ENCODE assay signal across 17 mouse cellular contexts in the genomic region with DNA sequence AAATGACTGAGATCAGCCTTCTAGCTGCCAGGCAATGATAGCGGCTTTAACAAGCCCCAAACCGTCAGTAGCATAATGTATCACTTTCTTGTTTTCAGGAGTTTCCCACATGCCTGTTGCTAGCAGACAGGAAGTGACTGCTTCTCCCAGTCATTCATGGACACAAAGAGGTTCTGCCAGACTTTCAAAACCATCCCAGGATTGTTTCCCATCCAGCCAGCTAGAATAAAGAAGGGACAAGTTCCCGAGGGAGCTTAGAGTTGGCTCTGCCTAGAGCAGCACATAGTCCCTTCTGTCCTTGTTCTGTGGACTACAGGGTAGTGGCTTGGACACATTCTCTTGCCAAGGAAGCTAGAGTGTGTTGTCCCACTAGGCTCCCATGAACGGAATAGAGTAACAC.
DNase-seq lines count a peak whose midpoint lies in the region; ATAC-seq lines count a peak whose summit lies in the region.
"Had no signal": no experiment of that assay in that cellular context is flagged by ENCODE, and none has a peak within 500 bp of the region (broad histone marks: within the 10 kb centered on the region; RNA-seq: fewer than 3 reads in every experiment).

No protein-coding gene starts in this region.

- no peak overlapping the region for H3K4me3 ChIP-seq in heart, embryonic 12.5 days
- H3K4me3 ChIP-seq in midbrain, embryonic 10.5 days, result no peak overlapping the region
- no peak overlapping the region for H3K4me3 ChIP-seq in midbrain, embryonic 11.5 days (ENCODE audit: low read depth, low read length)
- H3K4me3 ChIP-seq: hindbrain, embryonic 12.5 days had no signal

- no peaks in the 10 kb centered on the region for H3K9me3 ChIP-seq in heart, embryonic 12.5 days (replicated peaks)
- no peaks in the 10 kb centered on the region for H3K9me3 ChIP-seq in midbrain, embryonic 10.5 days (replicated peaks)
- H3K9me3 ChIP-seq in midbrain, embryonic 11.5 days (ENCODE audit: control insufficient read depth, low read length), result no peaks in the 10 kb centered on the region
- H3K9me3 ChIP-seq: hindbrain, embryonic 12.5 days had no signal

- ATAC-seq in heart, embryonic 12.5 days (ENCODE audit: insufficient number of reproducible peaks, low FRiP score), result no peak
- ATAC-seq in midbrain, embryonic 11.5 days (ENCODE audit: low FRiP score), result no peak
- no peak for ATAC-seq in megakaryocyte progenitor cell, adult 5-6 weeks (replicated peaks; ENCODE audit: poor library complexity)
- ATAC-seq: intestine, postnatal 0 days; midbrain, embryonic 16.5 days had no signal

- 0 out of 2 replicates have a peak, but pooled peaks cover 2% of the 10 kb centered on the region for H3K4me1 ChIP-seq in heart, embryonic 12.5 days (replicated peaks)
- peaks cover 47% of the 10 kb centered on the region for H3K4me1 ChIP-seq in midbrain, embryonic 10.5 days
- H3K4me1 ChIP-seq in midbrain, embryonic 11.5 days (ENCODE audit: control insufficient read depth, insufficient read depth, low read length), result peaks cover 14% of the 10 kb centered on the region

- DNase-seq in embryo, embryonic 10 days (ENCODE audit: low spot score), result peak; percentile 14
- no peak for DNase-seq in embryo, embryonic 9.5 days (ENCODE audit: extremely low spot score)
- peak; percentile 13 for DNase-seq in heart, postnatal 4 days
- no peak for DNase-seq in midbrain, embryonic 10.5 days (ENCODE audit: low spot score)
- no peak for DNase-seq in midbrain, embryonic 11.5 days (ENCODE audit: low spot score, missing footprints)
- DNase-seq: adrenal gland, postnatal 14 days; cerebellum, adult 8-10 months; gastrocnemius, postnatal 10 days; kidney, postnatal 10 days; lung, adult 18-20 months; lung, postnatal 4 days; thymus, postnatal 36 days had no signal

- H3K4me2 ChIP-seq in heart, embryonic 12.5 days, result no peak overlapping the region
- H3K4me2 ChIP-seq in midbrain, embryonic 11.5 days, result no peak overlapping the region
- H3K4me2 ChIP-seq: hindbrain, embryonic 12.5 days had no signal

- WGBS in heart, embryonic 12.5 days, result 44% methylated on average over 4 of the region's 4 CpGs
- WGBS in midbrain, embryonic 10.5 days, result 76% methylated on average over 4 of the region's 4 CpGs
- 57% methylated on average over 4 of the region's 4 CpGs for WGBS in midbrain, embryonic 11.5 days

- H3K27ac ChIP-seq in heart, embryonic 12.5 days (ENCODE audit: poor library complexity, severe bottlenecking), result no peak overlapping the region; the same call in 1 of the 2 replicates
- 0 out of 2 replicates have a peak overlapping the region, but pooled peaks have one; percentile 9 for H3K27ac ChIP-seq in midbrain, embryonic 10.5 days (replicated peaks)
- no peak overlapping the region for H3K27ac ChIP-seq in midbrain, embryonic 11.5 days (ENCODE audit: low read depth, low read length)
- H3K27ac ChIP-seq: hindbrain, embryonic 12.5 days had no signal

- H3K36me3 ChIP-seq in heart, embryonic 12.5 days, result no peaks in the 10 kb centered on the region
- no peaks in the 10 kb centered on the region for H3K36me3 ChIP-seq in midbrain, embryonic 10.5 days
- no peaks in the 10 kb centered on the region for H3K36me3 ChIP-seq in midbrain, embryonic 11.5 days (ENCODE audit: control insufficient read depth, insufficient read depth, low read length)
- H3K36me3 ChIP-seq: hindbrain, embryonic 12.5 days had no signal

- no peak overlapping the region for H3K9ac ChIP-seq in heart, embryonic 12.5 days
- H3K9ac ChIP-seq in midbrain, embryonic 11.5 days (ENCODE audit: low read length), result no peak overlapping the region
- H3K9ac ChIP-seq: hindbrain, embryonic 12.5 days had no signal

- no peaks in the 10 kb centered on the region for H3K27me3 ChIP-seq in heart, embryonic 12.5 days (replicated peaks)
- no peaks in the 10 kb centered on the region for H3K27me3 ChIP-seq in midbrain, embryonic 10.5 days (ENCODE audit: low read depth, poor library complexity, severe bottlenecking)
- H3K27me3 ChIP-seq in midbrain, embryonic 11.5 days (ENCODE audit: control insufficient read depth, insufficient read depth, low read length), result no peaks in the 10 kb centered on the region
- H3K27me3 ChIP-seq: hindbrain, embryonic 12.5 days had no signal

Comparison
In these comparisons a context has a peak if more than half of its experiments do, and no peak if none do; other contexts are left out.
1. DNase-seq: peak in embryo, embryonic 10 days (single experiment) and heart, postnatal 4 days (single experiment); none in embryo, embryonic 9.5 days (single experiment), midbrain, embryonic 10.5 days (single experiment) and midbrain, embryonic 11.5 days (single experiment).